Mouse (Mus musculus) hindbrain, embryonic 11.5 days (tissue): Measurements from ENCODE around the gene Slc35e4. TPM values are rescaled to one million over a fixed set of nuclear protein-coding genes. Genes with fewer than 3 reads are reported as not detected.
A peak's percentile ranks its signal among the peaks of the same experiment; 100 is the strongest.

Experiments used
- ATAC-seq: fragments of 200-750 bp; cut with Nextera tagmentation; 2 replicates; pipeline ENCODE4 v1.8.0; 2017; ENCODE audit warnings: mild to moderate bottlenecking, moderate TSS enrichment, moderate library complexity; ENCODE audit not compliant: low FRiP score
- DNase-seq: peaks from one replicate; pipeline ENCODE4 v3.0.0-alpha.2; 2015; ENCODE audit warnings: low spot score
- H3K27ac ChIP-seq: fragments of 300-500 bp; sonication (generic); 2 replicates; pipeline ENCODE4 v1.5.1; 2014; ENCODE audit warnings: mild to moderate bottlenecking, low read depth, low read length
- H3K27me3 ChIP-seq: fragments of 300-500 bp; sonication (generic); 2 replicates; pipeline ENCODE4 v1.6.1; 2014; ENCODE audit warnings: mild to moderate bottlenecking, low read length, moderate library complexity, mixed read lengths; ENCODE audit not compliant: control insufficient read depth, insufficient read depth
- H3K36me3 ChIP-seq: fragments of 300-500 bp; sonication (generic); 2 replicates; pipeline ENCODE4 v1.6.1; 2014; ENCODE audit warnings: mild to moderate bottlenecking, low read length, moderate library complexity, mixed read lengths; ENCODE audit not compliant: control insufficient read depth, insufficient read depth
- H3K4me1 ChIP-seq: fragments of 300-500 bp; sonication (generic); replicated peaks from 2 replicates; pipeline ENCODE4 v1.6.1; 2014; ENCODE audit warnings: low read length, mixed read lengths; ENCODE audit not compliant: control insufficient read depth, insufficient read depth
- H3K4me2 ChIP-seq: fragments of 300-500 bp; sonication (generic); replicated peaks from 2 replicates; pipeline ENCODE4 v1.6.1; 2014; ENCODE audit warnings: mild to moderate bottlenecking, low read depth, low read length
- H3K4me3 ChIP-seq: fragments of 300-500 bp; sonication (generic); 2 replicates; pipeline ENCODE4 v1.5.1; 2014; ENCODE audit warnings: low read depth, low read length
- H3K9ac ChIP-seq: fragments of 300-500 bp; sonication (generic); 2 replicates; pipeline ENCODE4 v1.6.1; 2014; ENCODE audit warnings: low read depth, low read length
- H3K9me3 ChIP-seq: fragments of 300-500 bp; sonication (generic); 2 replicates; pipeline ENCODE4 v1.6.1; 2016; ENCODE audit warnings: low read length; ENCODE audit not compliant: control insufficient read depth
- WGBS: fragments of 180-500 bp; shearing (Covaris S2); extraction: QIAGEN DNeasy Blood & Tissue Kit; methylation state at CpG from one replicate; pipeline ENCODE4 v1.1.7; 2014; 5-methylcytosine and 5-hydroxymethylcytosine counted together
- polyA plus RNA-seq: library from polyadenylated mRNA; unstranded; fragments of >200 nt; fragmentation: Nextera tagmentation; extraction: Ambion mirVana; gene quantifications from 2 replicates; pipeline ENCODE4 v1.2.1, GENCODE M21; 2014

Gene Slc35e4
- polyA plus RNA-seq, 1 experiment from 2014 or later = 4.4 TPM

GRCm38 (mm10) chr11:3941371-3941770 is 26.9 kb upstream of the Slc35e4 start:
- WGBS = 95% methylated on average over 7 of the region's 7 CpGs
- H3K4me1 ChIP-seq = no peaks in the 10 kb centered on the region
- H3K9ac ChIP-seq = no peak overlapping the region
- H3K27ac ChIP-seq = no peak overlapping the region
- H3K27me3 ChIP-seq = no peaks in the 10 kb centered on the region
- no peak overlapping the region for H3K4me2 ChIP-seq
- ATAC-seq (no peak), DNase-seq (no peak)
- no peaks in the 10 kb centered on the region for H3K9me3 ChIP-seq
- H3K36me3 ChIP-seq = no peaks in the 10 kb centered on the region
- no peak overlapping the region for H3K4me3 ChIP-seq

GRCm38 (mm10) chr11:3937321-3937874 is 22.9 kb upstream of the Slc35e4 start:
- ATAC-seq (no peak), DNase-seq (no peak)
- no peaks in the 10 kb centered on the region for H3K36me3 ChIP-seq
- H3K4me1 ChIP-seq = no peaks in the 10 kb centered on the region
- no peak overlapping the region for H3K4me3 ChIP-seq
- no peaks in the 10 kb centered on the region for H3K27me3 ChIP-seq
- no peak overlapping the region for H3K9ac ChIP-seq
- no peaks in the 10 kb centered on the region for H3K9me3 ChIP-seq
- H3K27ac ChIP-seq = no peak overlapping the region
- 75% methylated on average over 13 of the region's 13 CpGs for whole genome bisulfite sequencing
- no peak overlapping the region for H3K4me2 ChIP-seq

- no peak for ATAC-seq
- Histone ChIP-seq H3K4me1 (peaks cover under 1% of the 10 kb centered on the region; the same call in 1 of the 2 replicates), H3K4me2 (no peak overlapping the region), H3K36me3 (no peaks in the 10 kb centered on the region), H3K9me3 (no peaks in the 10 kb centered on the region), H3K4me3 (no peak overlapping the region), H3K27ac (no peak overlapping the region), H3K27me3 (no peaks in the 10 kb centered on the region), H3K9ac (no peak overlapping the region)
- DNase-seq = no peak
- 94% methylated on average over 3 of the region's 3 CpGs for WGBS
These were observed 21.9 kb upstream of the Slc35e4 start for GRCm38 (mm10) chr11:3936318-3936717.

- Histone ChIP-seq H3K27ac (no peak overlapping the region), H3K27me3 (no peaks in the 10 kb centered on the region), H3K9ac (no peak overlapping the region), H3K4me3 (no peak overlapping the region), H3K4me2 (no peak overlapping the region), H3K9me3 (no peaks in the 10 kb centered on the region), H3K36me3 (no peaks in the 10 kb centered on the region), H3K4me1 (peaks cover 2% of the 10 kb centered on the region; the same call in 1 of the 2 replicates)
- DNase-seq (no peak), ATAC-seq (no peak)
- 74% methylated on average over 4 of the region's 4 CpGs for WGBS
These were observed 20.7 kb upstream of the Slc35e4 start for GRCm38 (mm10) chr11:3935135-3935534.

GRCm38 (mm10) chr11:3933756-3934285 is 19.4 kb upstream of the Slc35e4 start:
- peaks cover 2% of the 10 kb centered on the region; the same call in 1 of the 2 replicates for H3K4me1 ChIP-seq
- DNase-seq (no peak), ATAC-seq (no peak)
- no peak overlapping the region for H3K9ac ChIP-seq
- no peaks in the 10 kb centered on the region for H3K9me3 ChIP-seq
- no peaks in the 10 kb centered on the region for H3K36me3 ChIP-seq
- H3K4me3 ChIP-seq = no peak overlapping the region
- H3K27me3 ChIP-seq = no peaks in the 10 kb centered on the region
- H3K4me2 ChIP-seq = no peak overlapping the region
- WGBS = 76% methylated on average over 9 of the region's 9 CpGs
- no peak overlapping the region for H3K27ac ChIP-seq

- H3K4me1 ChIP-seq = peaks cover 2% of the 10 kb centered on the region; the same call in 1 of the 2 replicates
- H3K27ac ChIP-seq = no peak within 1 kb of the TSS
- WGBS = 1% methylated on average over 15 of the region's 26 CpGs
- peak within 1 kb of the TSS; percentile 74 for H3K4me2 ChIP-seq
- H3K36me3 ChIP-seq = no peaks in the 10 kb centered on the region
- peak within 1 kb of the TSS; percentile 39 for H3K4me3 ChIP-seq
- ATAC-seq (peak; percentile 86), DNase-seq (peak; percentile 83)
- H3K9me3 ChIP-seq = no peaks in the 10 kb centered on the region
- H3K27me3 ChIP-seq = no peaks in the 10 kb centered on the region
- H3K9ac ChIP-seq = peak within 1 kb of the TSS; percentile 47
These were observed 17.2 kb upstream of the Slc35e4 start, which contains the start of gene Tcn2 for GRCm38 (mm10) chr11:3931511-3932211. Tcn2 (minus strand) TSS chr11:3932159.

DNA sequence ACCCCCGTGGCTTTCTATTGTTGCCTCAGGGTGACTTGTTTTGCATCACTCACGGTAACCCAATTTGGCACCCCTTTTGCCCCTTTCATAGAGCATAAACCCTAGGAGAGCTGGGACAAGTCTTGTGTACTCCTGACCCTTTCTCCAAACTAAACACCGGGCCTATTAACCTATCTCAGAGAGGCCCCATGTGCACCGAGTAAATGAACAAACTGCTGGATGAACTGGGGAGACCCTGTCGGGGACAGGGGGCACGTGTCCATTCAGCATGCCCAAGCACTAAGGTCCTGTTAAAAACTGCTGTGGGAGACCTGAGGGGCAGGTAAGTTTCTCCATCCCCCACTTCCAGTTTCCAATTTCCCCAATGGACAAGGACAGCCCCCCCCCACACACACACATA is 16.5 kb upstream of the Slc35e4 start:
- H3K4me2 ChIP-seq = peak overlapping the region; percentile 74; the same call in 1 of the 2 replicates
- H3K27me3 ChIP-seq = no peaks in the 10 kb centered on the region
- H3K27ac ChIP-seq = no peak overlapping the region
- WGBS = 29% methylated on average over 6 of the region's 6 CpGs
- H3K36me3 ChIP-seq = no peaks in the 10 kb centered on the region
- ATAC-seq = no peak
- DNase-seq = no peak
- H3K9ac ChIP-seq = 0 out of 2 replicates have a peak overlapping the region, but pooled peaks have one; percentile 47
- peak overlapping the region; percentile 39 for H3K4me3 ChIP-seq
- H3K9me3 ChIP-seq = no peaks in the 10 kb centered on the region
- peaks cover 2% of the 10 kb centered on the region; the same call in 1 of the 2 replicates for H3K4me1 ChIP-seq

DNA sequence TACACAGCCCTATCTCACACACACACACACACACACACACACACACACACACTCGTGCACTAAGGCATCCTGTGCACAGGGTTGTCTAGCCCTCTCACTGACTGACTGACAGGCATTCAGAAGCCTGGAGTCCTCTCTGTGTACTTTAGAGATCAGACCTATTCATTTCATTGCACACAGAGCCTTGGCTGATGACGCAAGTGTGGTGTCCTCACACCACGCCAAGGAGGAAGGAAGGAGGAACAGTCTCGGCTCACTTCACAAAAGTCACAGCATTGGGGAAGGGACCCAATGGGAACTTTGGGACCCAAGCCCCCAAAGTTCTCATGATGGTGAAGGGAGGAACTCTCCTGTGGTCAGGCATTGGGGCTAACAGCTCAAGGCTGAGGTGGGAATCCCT is 15.6 kb upstream of the Slc35e4 start:
- no peak overlapping the region for H3K4me3 ChIP-seq
- WGBS = 87% methylated on average over 4 of the region's 4 CpGs
- ATAC-seq = no peak

More for the DNA sequence above, 15.6 kb upstream of the Slc35e4 start:
- no peak overlapping the region for H3K4me2 ChIP-seq
- no peak overlapping the region for H3K27ac ChIP-seq
- H3K4me1 ChIP-seq = peaks cover 2% of the 10 kb centered on the region; the same call in 1 of the 2 replicates
- no peak for DNase-seq
- H3K9ac ChIP-seq = no peak overlapping the region
- H3K36me3 ChIP-seq = no peaks in the 10 kb centered on the region
- no peaks in the 10 kb centered on the region for H3K9me3 ChIP-seq
- no peaks in the 10 kb centered on the region for H3K27me3 ChIP-seq
